Mouse (Mus musculus) myocyte (in vitro differentiated cells): ENCODE results near the gene Masp2.

Source experiments
- MAX ChIP-seq: IDR thresholded peaks from one replicate; pipeline ENCODE4 v1.6.1; 2011; ENCODE audit warnings: low read depth, mild to moderate bottlenecking, control low read depth
- TCF12 ChIP-seq: IDR thresholded peaks from one replicate; pipeline ENCODE4 v1.6.1; 2011; ENCODE audit warnings: mild to moderate bottlenecking, control low read depth; ENCODE audit not compliant: poor library complexity, insufficient read depth, severe bottlenecking
- USF1 ChIP-seq: IDR thresholded peaks from one replicate; pipeline ENCODE4 v1.6.1; 2011; ENCODE audit warnings: low read depth, mild to moderate bottlenecking, control low read depth, moderate library complexity

DNA sequence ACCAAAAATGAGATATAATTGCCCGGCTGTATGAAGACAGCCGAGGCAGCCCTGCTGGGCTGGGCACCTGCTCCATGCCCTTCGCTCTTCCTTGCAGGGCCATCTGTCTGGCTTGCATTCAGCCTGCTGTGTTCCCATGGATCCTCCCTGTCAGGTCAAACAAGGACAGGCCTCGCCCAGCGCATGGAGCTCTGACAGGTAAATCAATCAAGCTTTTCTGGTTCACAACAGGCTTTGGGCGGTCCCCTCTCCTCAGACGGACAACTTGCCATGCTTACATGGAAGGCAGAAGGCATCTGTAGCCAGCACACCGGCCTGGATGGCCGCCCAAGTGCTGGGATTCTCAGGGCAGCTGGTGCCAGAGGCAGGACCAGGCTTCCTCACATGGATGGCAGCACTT lies 48.7 kb downstream of the Masp2 start:
- no peak for TF ChIP-seq USF1
- no peak for TF ChIP-seq TCF12
- no peak for TF ChIP-seq MAX
